Mouse (Mus musculus) limb, embryonic 11.5 days (tissue): ENCODE results near the gene Gab3. TPM values are rescaled to one million over a fixed set of nuclear protein-coding genes. Genes with fewer than 3 reads are reported as not detected.

ENCODE experiments used
- ATAC-seq: fragments of 200-750 bp; cut with Nextera tagmentation; 2 replicates; pipeline ENCODE4 v1.8.0; 2017; ENCODE audit warnings: low read depth; ENCODE audit not compliant: insufficient number of reproducible peaks, low FRiP score, low TSS enrichment
- DNase-seq: peaks from one replicate; pipeline ENCODE4 v3.0.0-alpha.2; 2015; ENCODE audit warnings: low spot score
- H3K27ac ChIP-seq: fragments of 300-500 bp; sonication (generic); replicated peaks from 2 replicates; pipeline ENCODE4 v1.5.1; 2014; ENCODE audit warnings: low read depth, mild to moderate bottlenecking, low read length
- H3K27me3 ChIP-seq: fragments of 300-500 bp; sonication (generic); 2 replicates; pipeline ENCODE4 v1.6.1; 2014; ENCODE audit warnings: mild to moderate bottlenecking, low read length, mixed read lengths; ENCODE audit not compliant: control insufficient read depth, insufficient read depth
- H3K36me3 ChIP-seq: fragments of 300-500 bp; sonication (generic); 2 replicates; pipeline ENCODE4 v1.6.1; 2014; ENCODE audit warnings: mild to moderate bottlenecking, low read length, moderate library complexity, mixed read lengths; ENCODE audit not compliant: control insufficient read depth, insufficient read depth
- H3K4me1 ChIP-seq: fragments of 300-500 bp; sonication (generic); 2 replicates; pipeline ENCODE4 v1.6.1; 2014; ENCODE audit warnings: low read length, mixed read lengths; ENCODE audit not compliant: control insufficient read depth, insufficient read depth
- H3K4me2 ChIP-seq: fragments of 300-500 bp; sonication (generic); 2 replicates; pipeline ENCODE4 v1.6.1; 2014; ENCODE audit warnings: low read depth, mild to moderate bottlenecking, moderate library complexity; ENCODE audit not compliant: severe bottlenecking
- H3K4me3 ChIP-seq: fragments of 300-500 bp; sonication (generic); 2 replicates; pipeline ENCODE4 v1.5.1; 2014; ENCODE audit warnings: low read depth, low read length
- H3K9ac ChIP-seq: fragments of 300-500 bp; sonication (generic); 2 replicates; pipeline ENCODE4 v1.6.1; 2014; ENCODE audit warnings: mild to moderate bottlenecking, low read length
- H3K9me3 ChIP-seq: fragments of 300-500 bp; sonication (generic); 2 replicates; pipeline ENCODE4 v1.6.1; 2016; ENCODE audit warnings: low read length; ENCODE audit not compliant: control insufficient read depth
- WGBS: fragments of 180-500 bp; shearing (Covaris S2); extraction: QIAGEN DNeasy Blood & Tissue Kit; methylation state at CpG from one replicate; pipeline ENCODE4 v1.1.7; 2014; 5-methylcytosine and 5-hydroxymethylcytosine counted together
- polyA plus RNA-seq: library from polyadenylated mRNA; unstranded; fragments of >200 nt; fragmentation: Nextera tagmentation; extraction: Ambion mirVana; gene quantifications from 2 replicates; pipeline ENCODE4 v1.2.1, GENCODE M21; 2014

The Gab3 gene
- polyA plus RNA-seq, 1 experiment from 2014 or later = 1.2 TPM

DNA sequence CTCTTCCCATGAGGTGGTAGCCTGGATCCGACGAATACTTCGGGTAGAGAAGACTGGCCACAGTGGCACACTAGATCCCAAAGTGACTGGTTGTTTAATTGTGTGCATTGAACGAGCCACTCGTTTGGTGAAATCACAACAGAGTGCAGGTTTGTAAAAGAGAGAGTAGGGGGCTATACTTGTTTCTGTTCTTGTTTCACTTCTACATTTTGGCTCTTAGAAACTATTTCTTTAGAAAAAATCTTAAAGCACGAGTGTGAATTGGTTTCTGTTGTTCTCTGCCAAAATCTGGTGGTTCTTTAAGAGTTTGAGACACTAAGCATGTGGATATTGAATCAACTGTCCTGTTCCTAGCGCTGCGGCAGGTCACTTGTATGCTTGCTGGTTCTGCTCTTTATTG lies 13.5 kb upstream of the Gab3 start:
- DNase-seq (no peak), ATAC-seq (no peak)
- no peak overlapping the region for H3K9ac ChIP-seq
- no peaks in the 10 kb centered on the region for H3K4me1 ChIP-seq
- no peaks in the 10 kb centered on the region for H3K36me3 ChIP-seq
- no peak overlapping the region for H3K27ac ChIP-seq
- no peaks in the 10 kb centered on the region; the same call in 1 of the 2 replicates for H3K9me3 ChIP-seq
- 87% methylated on average over 8 of the region's 8 CpGs for WGBS
- no peak overlapping the region for H3K4me3 ChIP-seq
- H3K27me3 ChIP-seq = no peaks in the 10 kb centered on the region
- H3K4me2 ChIP-seq = no peak overlapping the region

DNA sequence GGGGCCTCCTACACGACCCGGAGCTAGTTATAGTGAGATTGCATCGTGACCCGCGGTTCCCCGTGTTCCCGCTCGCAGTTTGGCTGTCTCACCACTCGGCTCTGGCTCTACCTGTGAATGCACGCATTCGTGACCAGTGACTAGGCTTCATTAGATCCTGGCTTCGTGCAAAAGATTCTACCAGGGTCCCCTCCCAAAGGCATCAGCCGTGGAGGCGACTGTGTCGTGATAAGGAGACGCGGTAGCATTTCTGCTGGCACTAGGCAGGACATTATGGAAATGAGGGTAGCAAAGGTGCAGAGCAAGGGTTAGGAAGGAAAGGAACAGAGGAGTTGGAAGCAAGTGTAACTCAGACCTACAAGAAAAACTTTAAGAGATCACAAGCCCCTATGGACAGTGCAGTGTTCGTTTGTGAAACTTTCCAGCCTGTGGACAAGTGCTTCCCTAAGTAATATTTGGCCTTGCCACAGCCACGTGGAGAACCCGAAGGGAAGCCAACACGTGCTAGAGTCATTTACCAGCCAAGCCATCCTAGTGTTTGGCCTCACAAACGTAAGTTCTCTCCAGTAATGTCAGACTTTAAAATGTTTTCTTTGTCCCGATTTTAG lies 11.0 kb upstream of the Gab3 start:
- 24% methylated on average over 23 of the region's 23 CpGs for WGBS
- H3K36me3 ChIP-seq = no peaks in the 10 kb centered on the region
- ATAC-seq = 0 out of 2 replicates have a peak, but pooled peaks have one; percentile 8
- H3K9ac ChIP-seq = peak overlapping the region; percentile 69
- H3K4me3 ChIP-seq = peak overlapping the region; percentile 50
- DNase-seq = peak; percentile 34
- no peaks in the 10 kb centered on the region for H3K4me1 ChIP-seq
- H3K9me3 ChIP-seq = no peaks in the 10 kb centered on the region; the same call in 1 of the 2 replicates
- peak overlapping the region; percentile 38 for H3K4me2 ChIP-seq
- H3K27ac ChIP-seq = 0 out of 2 replicates have a peak overlapping the region, but pooled peaks have one; percentile 30
- no peaks in the 10 kb centered on the region for H3K27me3 ChIP-seq

DNA sequence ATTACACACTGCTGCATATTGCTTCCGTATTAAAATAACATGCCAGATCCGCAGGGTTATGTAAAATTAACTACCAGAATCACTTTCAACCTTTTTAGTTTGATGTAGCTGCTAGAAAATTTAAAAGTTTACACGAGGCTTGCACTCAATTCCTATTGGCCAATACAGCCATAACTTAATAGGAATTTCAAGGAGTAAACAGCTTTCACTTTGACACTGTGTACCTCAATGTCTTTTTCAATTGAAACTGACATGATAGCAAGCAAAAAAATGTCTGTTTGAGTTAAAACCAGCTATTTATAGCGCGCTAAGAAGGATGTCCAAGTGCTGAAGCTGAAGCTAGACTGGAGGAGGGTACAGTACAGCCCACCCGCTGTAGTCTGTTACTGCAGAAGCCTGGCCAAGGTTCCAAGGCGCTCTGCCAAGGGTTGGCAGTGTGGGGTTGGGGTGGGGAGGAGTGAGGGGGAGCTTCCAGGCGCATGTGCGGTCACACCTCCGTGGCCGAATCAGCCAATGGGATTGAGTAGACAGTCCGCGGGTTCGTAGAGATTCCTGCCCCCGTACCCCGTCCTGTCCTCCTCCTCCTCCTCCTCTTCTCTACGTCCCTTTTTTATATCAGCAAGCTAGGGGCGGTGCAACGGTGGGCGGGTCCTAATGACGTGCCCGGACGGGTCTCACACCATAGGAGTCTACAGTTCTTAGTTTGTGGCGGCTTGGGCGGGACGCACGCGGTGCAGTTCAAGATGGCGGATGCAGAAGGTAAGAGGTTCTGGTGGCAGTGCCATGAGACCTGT lies 10.3 kb upstream of the Gab3 start, which contains the start of gene Dkc1:
Gene Dkc1, plus strand, starts transcription at position 486 of the 794 bp plus-strand sequence.
- Histone ChIP-seq H3K4me2 (peak within 1 kb of the TSS; percentile 38), H3K9me3 (no peaks in the 10 kb centered on the region; the same call in 1 of the 2 replicates), H3K9ac (peak within 1 kb of the TSS; percentile 69), H3K27ac (0 out of 2 replicates have a peak within 1 kb of the TSS, but pooled peaks have one; percentile 30), H3K27me3 (no peaks in the 10 kb centered on the region), H3K4me3 (peak within 1 kb of the TSS; percentile 50), H3K4me1 (no peaks in the 10 kb centered on the region), H3K36me3 (no peaks in the 10 kb centered on the region)
- ATAC-seq (peak; percentile 99), DNase-seq (peak; percentile 88)
- WGBS = 19% methylated on average over 28 of the region's 29 CpGs

DNA sequence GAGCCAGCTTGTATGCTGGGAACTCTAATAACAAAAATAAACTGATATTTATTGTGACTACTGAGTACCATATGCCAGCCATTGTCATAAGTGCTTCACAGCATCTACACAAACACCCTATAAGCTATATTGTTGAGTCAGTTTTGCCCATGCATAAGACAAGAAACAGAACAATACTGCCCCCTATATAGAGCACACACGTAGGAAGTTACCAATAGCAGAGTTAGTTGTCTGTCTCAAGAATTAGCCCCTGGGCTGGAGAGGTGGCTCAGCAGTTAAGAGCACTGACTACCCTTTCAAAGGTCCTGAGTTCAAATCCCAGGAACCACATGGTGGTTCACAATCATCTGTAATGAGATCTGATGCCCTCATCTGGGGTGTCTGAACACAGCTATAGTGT lies 396 bp upstream of the Gab3 start:
- Histone ChIP-seq H3K9me3 (no peaks in the 10 kb centered on the region), H3K36me3 (no peaks in the 10 kb centered on the region), H3K4me1 (no peaks in the 10 kb centered on the region), H3K4me3 (no peak overlapping the region), H3K4me2 (no peak overlapping the region), H3K27ac (no peak overlapping the region), H3K27me3 (no peaks in the 10 kb centered on the region), H3K9ac (no peak overlapping the region)
- 48% methylated on average over 1 of the region's 1 CpGs for WGBS
- DNase-seq (no peak), ATAC-seq (no peak)

DNA sequence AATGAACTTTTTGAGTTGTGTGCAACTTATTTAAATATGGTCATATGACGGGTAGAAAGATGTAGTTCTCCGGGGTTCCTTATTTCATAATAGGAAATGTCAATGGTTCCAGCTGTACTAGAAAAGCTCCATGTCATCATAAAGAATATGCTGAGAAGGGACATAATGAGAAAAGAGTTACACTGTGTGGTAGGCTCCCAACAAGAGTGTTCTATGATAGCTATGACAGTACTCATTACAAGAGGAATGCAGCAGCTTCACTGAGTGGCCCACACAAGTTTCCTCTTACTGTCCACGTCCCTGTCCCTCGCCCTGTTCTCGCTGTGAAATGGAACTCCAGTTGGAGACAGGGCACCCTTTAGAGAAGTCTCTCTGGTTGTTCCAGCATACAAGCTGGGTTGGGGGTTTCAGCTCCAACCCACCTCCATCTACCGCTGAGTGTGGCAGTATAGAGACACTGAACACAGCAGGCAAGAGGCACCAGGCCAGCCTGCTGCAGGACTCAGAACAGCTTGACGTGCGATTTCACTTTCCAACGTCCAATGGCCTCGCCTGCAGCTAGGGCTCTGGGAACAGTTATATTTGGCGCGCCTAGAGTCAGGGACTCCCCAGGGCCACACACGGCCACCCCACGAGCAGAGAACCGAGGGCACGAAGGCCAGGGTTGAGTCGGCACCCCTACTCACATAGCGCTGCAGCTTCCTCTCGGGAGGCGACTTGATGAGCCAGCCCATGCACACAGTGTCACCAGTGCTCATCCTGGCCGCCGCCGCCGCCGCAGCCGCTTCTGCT lies 1.1 kb downstream of the Gab3 start:
- Histone ChIP-seq H3K9ac (no peak overlapping the region; the same call in 1 of the 2 replicates), H3K4me2 (peak overlapping the region; percentile 53), H3K27ac (no peak overlapping the region), H3K4me3 (peak overlapping the region; percentile 36), H3K27me3 (no peaks in the 10 kb centered on the region), H3K9me3 (no peaks in the 10 kb centered on the region), H3K36me3 (no peaks in the 10 kb centered on the region), H3K4me1 (no peaks in the 10 kb centered on the region)
- DNase-seq = peak; percentile 25
- no peak for ATAC-seq
- 20% methylated on average over 26 of the region's 26 CpGs for WGBS

- H3K36me3 ChIP-seq = no peaks in the 10 kb centered on the region
- H3K4me3 ChIP-seq = no peak overlapping the region
- H3K27ac ChIP-seq = no peak overlapping the region
- no peaks in the 10 kb centered on the region for H3K9me3 ChIP-seq
- no peaks in the 10 kb centered on the region for H3K27me3 ChIP-seq
- WGBS = 73% methylated on average over 2 of the region's 2 CpGs
- H3K4me2 ChIP-seq = no peak overlapping the region
- H3K9ac ChIP-seq = no peak overlapping the region
- H3K4me1 ChIP-seq = no peaks in the 10 kb centered on the region
- ATAC-seq (no peak), DNase-seq (no peak)
These were observed 2.9 kb downstream of the Gab3 start for GRCm38 (mm10) chrX:75082351-75082750.

DNA sequence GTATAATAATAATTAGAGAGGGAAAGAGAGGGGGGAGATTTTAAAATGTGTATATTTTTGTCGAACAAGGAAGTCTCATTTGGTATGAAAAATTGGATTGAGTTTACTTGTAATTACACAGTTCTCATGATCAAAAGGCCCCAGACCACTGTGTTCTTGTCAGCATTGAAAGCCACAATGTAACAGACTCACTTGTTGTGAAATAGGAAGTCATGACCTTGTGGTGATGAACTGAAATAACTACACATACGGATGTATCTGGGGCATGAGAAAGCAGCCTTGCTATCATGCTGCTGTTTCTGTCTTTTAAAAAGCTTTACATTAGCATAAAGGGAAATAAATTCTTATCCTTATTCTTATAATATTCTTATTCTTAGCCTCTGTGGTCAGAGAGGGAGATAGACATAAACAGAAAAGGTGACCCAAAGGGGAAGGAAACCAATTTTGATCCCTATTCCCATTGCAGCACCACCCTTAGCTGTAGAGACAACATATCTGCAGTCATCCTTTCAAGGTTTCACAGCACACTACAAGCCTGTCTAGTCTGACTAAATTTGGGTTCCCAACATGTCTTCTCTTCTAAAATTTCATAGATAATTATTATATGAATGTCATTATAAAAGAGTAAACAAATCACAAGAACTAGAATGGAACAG lies 29.0 kb downstream of the Gab3 start:
- H3K27ac ChIP-seq = no peak overlapping the region
- no peaks in the 10 kb centered on the region for H3K9me3 ChIP-seq
- no peak overlapping the region for H3K4me3 ChIP-seq
- ATAC-seq (no peak), DNase-seq (no peak)
- H3K36me3 ChIP-seq = no peaks in the 10 kb centered on the region
- no peak overlapping the region for H3K4me2 ChIP-seq
- H3K9ac ChIP-seq = no peak overlapping the region
- no peaks in the 10 kb centered on the region for H3K4me1 ChIP-seq
- H3K27me3 ChIP-seq = no peaks in the 10 kb centered on the region
- 90% methylated on average over 2 of the region's 2 CpGs for WGBS
